Mouse (Mus musculus): ENCODE measurements around the gene Dpp9.
"Not testable (repeated sequence)": the region's sequence is repeated elsewhere in the genome, so short reads cannot be mapped to it uniquely, and the experiment has no call there.

Gene Dpp9

GRCm38 (mm10) chr17:56218377-56219191, at the start of gene Dpp9:
Dpp9 (minus strand) TSS chr17:56218905.
- DNase-seq (ENCODE audit: low spot score in 2 of 2), result peak; percentile 90 to 92

DNA sequence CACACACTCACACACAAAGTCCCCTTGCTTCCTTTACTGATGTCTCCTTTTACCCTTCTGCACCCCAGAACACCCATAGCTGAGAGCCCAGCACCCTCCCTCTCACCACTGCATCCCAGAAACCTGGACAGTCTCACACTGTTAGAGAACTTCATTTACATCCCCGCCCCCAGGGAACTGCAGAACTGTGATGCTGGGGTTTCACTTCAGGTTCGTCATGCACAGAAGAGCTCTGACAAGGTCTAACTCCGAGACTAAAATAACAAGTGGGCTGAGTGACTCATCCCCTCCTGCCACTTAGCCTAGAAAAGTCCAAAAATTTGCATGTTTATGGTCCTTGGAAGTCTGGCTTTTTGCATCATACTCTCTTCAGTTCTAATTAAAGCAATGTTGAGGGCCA, 47.6 kb upstream of the Dpp9 start:
- no peak for DNase-seq (ENCODE audit: low spot score in 2 of 2)

- no peak for DNase-seq (ENCODE audit: low spot score in 2 of 2)
Measured at GRCm38 (mm10) chr17:56265869-56266268, 47.2 kb upstream of the Dpp9 start.

DNA sequence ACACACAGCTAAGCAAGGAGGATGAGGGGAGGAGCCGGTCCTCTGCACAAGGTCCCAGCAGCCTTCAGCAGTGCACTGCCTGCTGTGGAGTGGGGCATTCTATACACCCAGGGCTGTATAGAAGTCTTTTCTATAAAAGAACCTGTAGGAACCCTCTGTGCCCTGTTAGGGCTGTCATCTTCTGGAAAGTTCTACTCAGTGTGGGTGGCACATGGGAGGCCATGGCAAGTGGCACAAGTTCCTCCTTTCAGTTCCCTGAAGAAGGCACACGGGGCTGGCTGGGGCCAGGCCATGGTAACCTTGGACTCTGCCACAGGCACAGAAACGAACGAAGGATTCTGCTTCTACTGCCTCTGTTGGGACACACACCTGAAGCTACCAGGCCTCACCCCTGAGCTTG, 46.3 kb upstream of the Dpp9 start:
- no peak for DNase-seq (ENCODE audit: low spot score in 2 of 2)

- DNase-seq (ENCODE audit: low spot score in 2 of 2), result peak in 1 of 2 experiments; percentile 71
Measured at GRCm38 (mm10) chr17:56264020-56264419, 45.3 kb upstream of the Dpp9 start.

- no peak for DNase-seq (ENCODE audit: low spot score in 2 of 2)
Measured at GRCm38 (mm10) chr17:56262645-56263094, 44.0 kb upstream of the Dpp9 start.

DNA sequence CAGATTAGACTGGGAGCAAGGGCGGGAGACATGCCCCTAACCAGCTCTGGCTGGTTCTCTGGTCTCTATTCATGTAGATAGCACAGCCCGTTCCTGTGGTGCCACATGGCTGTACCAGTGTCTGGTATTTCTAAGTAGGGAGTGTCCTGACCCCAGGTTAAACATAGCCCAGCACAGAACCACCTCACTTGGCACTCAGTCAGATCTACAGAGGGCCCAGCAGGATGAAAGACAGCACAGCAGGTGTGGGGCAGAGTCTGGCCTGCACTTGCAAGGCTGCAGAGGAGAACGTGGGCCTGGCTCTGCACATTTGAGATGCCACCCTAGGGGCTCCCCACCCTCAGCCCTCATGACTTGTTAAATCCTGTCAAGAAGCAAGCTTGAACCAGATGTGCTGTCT, 42.5 kb upstream of the Dpp9 start:
- DNase-seq (ENCODE audit: low spot score in 2 of 2), result no peak

- DNase-seq (ENCODE audit: low spot score in 2 of 2), result no peak
Measured at GRCm38 (mm10) chr17:56259301-56260037, 40.8 kb upstream of the Dpp9 start.

DNA sequence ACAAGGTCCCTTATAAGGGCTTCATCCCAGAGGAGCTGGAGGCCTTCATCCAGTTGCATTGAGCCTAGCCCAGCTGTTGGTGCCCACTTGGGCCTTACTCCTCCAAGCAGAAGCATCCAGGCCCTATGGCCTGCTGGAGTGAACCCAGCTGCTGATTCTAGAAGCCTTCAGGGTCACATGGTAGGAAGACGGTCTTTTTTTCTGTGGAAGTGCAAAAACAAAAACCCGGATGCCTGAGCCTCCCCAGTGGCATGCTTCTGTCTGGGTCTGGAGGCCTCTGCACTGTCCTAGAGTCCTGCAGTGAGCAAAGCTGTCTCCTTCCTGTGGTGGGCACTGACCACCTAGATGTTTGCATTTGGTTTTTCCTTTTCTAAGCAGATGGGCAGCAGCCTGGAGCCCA, 40.1 kb upstream of the Dpp9 start:
- not testable (repeated sequence) for DNase-seq (ENCODE audit: low spot score in 2 of 2)

DNA sequence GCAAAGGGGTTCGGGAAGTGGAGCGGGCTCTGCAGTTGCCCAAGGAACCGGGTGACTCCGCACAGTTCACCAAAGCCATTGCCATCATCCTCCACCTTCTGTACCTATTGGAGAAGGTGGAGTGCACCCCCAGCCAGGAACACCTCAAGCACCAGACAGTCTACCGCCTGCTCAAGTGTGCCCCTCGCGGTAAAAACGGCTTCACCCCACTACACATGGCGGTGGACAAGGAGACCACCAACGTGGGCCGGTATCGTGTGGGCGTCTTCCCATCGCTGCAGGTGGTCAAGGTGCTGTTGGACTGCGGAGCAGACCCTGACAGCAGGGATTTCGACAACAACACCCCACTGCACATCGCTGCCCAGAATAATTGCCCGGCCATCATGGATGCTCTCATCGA, 39.6 kb upstream of the Dpp9 start:
- DNase-seq (ENCODE audit: low spot score in 2 of 2), result not testable (repeated sequence)

GRCm38 (mm10) chr17:56257181-56257894, 38.6 kb upstream of the Dpp9 start:
- no peak for DNase-seq (ENCODE audit: low spot score in 2 of 2)

DNA sequence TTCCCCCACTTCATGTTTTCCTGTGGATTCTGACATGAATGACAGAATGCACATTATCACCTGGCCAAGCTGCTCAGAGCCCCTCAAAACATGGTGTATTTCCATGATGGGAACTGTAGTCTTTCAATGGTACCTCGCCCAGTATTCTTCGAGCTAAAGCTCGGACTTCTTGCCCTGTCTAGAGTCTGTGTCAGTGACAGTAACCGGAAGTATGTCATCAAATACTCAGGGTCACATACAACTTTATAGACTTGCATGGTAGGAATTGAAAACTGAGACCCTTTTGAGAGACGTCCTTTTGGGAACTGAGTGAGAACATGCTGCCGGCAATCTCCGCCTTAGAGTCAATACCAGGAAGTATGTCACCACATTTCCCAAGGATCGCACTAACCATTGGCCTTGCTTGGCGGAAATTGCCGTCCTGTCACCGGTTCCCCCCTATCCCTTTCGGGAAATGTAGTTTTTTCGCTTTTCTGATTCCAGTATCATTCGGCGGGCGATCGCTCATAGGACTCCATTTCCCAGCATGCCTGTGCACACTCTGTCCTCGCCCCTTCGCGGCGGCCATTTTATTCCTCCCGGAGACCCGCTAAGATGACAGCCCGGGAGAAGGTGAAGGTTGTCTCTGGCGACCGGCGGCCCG, 37.7 kb upstream of the Dpp9 start, which contains the start of gene Fem1a:
Gene Fem1a, plus strand, starts transcription at position 572 of the 643 bp plus-strand sequence.
- peak; percentile 93 to 95 for DNase-seq (ENCODE audit: low spot score in 2 of 2)

GRCm38 (mm10) chr17:56255863-56256238, 37.1 kb upstream of the Dpp9 start:
- DNase-seq (ENCODE audit: low spot score in 2 of 2), result peak; percentile 97 to 99

GRCm38 (mm10) chr17:56255429-56255828, 36.7 kb upstream of the Dpp9 start:
- DNase-seq (ENCODE audit: low spot score in 2 of 2), result peak in 1 of 2 experiments; percentile 67

- no peak for DNase-seq (ENCODE audit: low spot score in 2 of 2)
Measured at GRCm38 (mm10) chr17:56254695-56255094, 36.0 kb upstream of the Dpp9 start.

DNA sequence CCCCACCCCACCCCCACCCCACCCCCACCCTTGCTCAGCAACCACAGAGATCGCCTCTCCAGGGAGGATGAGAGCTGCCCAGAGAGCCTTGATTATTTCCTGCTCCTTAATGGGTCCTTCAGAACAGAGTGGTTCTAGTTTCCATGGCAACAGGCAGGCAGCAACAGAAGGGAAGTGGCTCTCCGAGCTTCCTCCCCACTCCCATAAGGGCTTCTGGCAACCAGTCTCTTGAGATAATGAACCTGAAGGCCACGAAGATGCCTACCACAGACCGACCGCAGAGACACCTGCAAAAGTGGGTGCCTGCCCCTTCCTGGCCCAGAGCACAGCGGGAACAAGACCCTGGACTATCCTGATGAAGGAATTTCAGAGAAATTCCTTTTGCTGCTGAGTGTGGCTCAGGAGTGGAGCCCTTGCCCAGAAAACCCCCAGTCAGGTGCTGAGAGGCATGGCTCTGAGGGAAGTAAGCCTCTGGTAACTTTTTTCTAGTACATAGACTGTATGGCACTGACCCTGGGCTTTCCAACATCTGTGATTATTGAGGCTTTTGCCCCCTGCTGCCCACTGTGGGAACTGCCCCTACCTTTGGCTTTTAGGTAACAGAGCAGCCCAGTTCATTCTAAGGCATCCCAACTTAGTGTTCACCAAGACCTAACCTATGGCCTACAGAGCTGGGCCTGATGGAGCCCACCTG, 32.6 kb upstream of the Dpp9 start:
- peak in 1 of 2 experiments; percentile 51 for DNase-seq (ENCODE audit: low spot score in 2 of 2)

DNA sequence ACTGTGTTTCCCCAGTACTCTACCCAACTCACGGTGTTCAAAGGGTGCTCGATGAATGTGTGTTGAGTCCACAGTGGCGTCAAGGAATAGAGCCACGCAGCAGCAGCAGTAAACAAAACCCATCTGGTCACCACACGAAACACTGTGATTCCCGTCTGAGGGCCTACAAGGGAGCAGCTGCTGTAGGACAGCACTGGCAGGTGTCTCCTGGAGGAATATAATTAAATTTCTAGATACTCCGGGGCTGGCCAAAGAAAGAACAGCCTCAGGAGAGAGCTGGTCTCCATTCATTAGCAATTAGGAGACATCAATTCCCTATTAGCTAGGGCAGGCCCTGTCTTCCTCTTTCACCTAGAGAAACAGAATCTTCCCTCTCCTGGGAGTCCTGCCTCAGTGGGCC, 26.9 kb upstream of the Dpp9 start:
- no peak for DNase-seq (ENCODE audit: low spot score in 2 of 2)

DNA sequence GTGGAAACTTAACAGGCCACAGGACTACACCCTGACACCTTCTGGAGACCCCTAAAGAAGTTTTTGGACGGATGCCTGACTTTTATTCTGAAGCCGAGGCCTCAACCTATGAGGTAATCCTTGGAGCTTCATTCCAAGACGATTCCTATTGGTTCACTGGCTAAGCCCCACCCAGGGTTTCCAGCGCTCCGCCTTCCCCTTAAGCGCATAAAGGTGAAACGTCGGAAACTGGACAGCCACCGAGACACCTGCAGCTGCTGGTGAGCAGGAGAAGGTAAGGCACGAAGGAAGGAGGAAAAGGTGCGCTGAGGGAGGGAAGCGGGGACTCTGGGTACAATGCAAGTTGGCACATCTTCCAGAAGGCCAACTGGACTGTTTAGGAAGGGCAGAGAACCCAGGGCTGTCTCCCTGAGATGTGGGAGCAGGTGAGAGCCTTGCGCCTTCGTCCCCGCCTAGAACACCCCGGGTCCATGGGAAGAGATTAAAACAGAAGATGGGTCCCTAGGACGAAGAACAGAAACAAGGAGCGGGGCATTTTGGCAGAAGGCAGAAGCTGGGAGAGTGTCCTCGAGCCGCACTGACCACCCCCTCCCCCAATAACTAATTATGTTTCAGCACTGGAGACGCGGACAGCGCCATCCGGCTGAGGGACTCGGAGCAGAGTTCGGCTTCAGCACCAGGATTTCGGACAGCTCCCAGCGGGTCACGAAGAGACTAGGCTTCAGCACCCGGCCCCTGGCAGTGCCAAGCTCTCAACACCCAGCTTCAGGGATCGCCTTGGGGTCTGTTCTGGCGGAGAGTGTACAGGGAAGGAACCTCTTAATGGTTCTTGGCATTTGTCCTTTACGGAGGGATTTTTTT, 23.1 kb upstream of the Dpp9 start:
- peak in 1 of 2 experiments; percentile 70 for DNase-seq (ENCODE audit: low spot score in 2 of 2)

DNA sequence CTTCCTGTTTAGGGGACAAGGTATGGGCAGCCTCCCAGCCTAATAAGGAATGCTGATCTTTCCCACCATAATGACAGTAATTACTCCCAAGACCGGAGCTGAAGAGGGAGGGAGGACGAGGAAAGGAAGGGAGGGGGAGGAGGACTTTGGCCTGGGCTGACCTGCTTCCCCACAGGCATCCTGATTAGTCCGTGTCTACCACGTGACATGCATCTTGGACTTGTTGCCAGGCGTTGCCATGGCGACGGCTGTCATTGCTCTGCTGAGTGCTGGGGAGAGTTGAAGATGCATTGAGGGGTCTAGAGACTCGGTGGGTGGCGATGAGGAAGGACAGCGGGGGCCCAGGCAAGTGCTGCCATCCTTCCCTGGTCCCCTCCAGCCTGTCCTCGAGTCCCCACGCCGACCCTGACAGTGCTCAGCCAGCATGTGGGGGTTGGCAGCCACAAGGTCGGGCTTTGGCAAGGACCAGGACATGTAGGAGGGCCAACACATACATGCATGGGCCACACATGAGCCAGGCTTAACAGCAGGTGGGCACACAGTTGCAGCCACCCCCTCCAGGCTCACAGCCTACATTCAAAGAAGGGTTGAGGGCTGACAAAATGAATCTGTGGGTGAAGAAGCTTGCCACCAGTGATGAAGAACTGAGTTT, 15.2 kb upstream of the Dpp9 start:
- peak; percentile 84 to 90 for DNase-seq (ENCODE audit: low spot score in 2 of 2)

GRCm38 (mm10) chr17:56233389-56233788, 14.7 kb upstream of the Dpp9 start:
- no peak for DNase-seq (ENCODE audit: low spot score in 2 of 2)

Data from frontal cortex, postnatal 10 days (tissue).